Mouse (Mus musculus): ENCODE results near the gene Inafm1. TPM values are rescaled to one million over a fixed set of nuclear protein-coding genes. Genes with fewer than 3 reads are reported as not detected.

Gene Inafm1
- total and polyA plus RNA-seq, 2 experiments from 2014 or later, result 71.3 to 78.4 TPM

DNA sequence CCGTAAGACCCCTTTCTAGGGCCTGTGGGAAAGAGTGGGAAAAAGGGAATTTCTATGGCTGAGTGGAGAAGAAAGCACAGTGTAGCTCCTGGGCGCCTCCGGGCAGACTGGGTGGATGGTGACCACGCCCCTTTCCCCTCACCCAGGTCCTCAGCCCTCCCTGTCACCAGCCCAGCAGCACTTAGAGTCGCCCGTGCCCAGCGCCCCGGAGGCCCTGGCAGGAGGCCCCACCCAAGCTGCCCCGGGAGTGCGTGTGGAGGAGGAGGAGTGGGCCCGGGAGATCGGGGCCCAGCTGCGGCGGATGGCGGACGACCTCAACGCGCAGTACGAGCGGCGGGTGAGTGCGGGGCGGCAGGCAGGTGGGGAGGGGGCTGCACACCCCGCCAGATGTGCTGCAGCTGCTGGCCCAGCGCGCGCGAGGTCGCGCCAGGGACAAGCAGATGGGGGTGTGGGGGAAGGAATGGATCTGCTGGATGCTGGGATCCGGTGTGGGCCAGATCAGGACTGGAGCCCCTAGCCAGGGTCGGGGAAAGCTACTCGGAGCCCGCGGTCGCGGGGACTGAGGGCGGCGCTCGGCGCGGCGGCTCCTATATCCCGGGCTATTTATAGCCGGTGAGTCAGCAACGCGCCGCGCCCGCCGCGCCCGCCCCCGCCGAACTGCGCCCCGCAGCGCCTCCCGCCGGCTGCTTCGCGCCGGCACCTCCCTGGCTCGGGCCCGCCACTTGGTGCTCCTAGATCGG lies 40.2 kb upstream of the Inafm1 start:
- no peaks in the 10 kb centered on the region for H3K9me3 ChIP-seq (ENCODE audit: low read length)
- no peaks in the 10 kb centered on the region for H3K36me3 ChIP-seq (ENCODE audit: insufficient read depth, low read length)
- peak; percentile 86 for DNase-seq (ENCODE audit: low spot score)
- peak overlapping the region; percentile 77 for H3K9ac ChIP-seq (replicated peaks; ENCODE audit: low read length)
- WGBS, result 2% methylated on average over 47 of the region's 66 CpGs
- peak overlapping the region; percentile 92 for H3K4me2 ChIP-seq (ENCODE audit: low read depth, low read length)
- peaks cover 13% of the 10 kb centered on the region for H3K4me1 ChIP-seq (ENCODE audit: insufficient read depth, low read length)
- H3K27ac ChIP-seq, result peak overlapping the region; percentile 92
- H3K27me3 ChIP-seq (ENCODE audit: insufficient read depth, low read length), result no peaks in the 10 kb centered on the region
- no peak for TF ChIP-seq CTCF (IDR thresholded peaks at IDR 0.05; ENCODE audit: low read depth)
- peak overlapping the region; percentile 60 for H3K4me3 ChIP-seq (ENCODE audit: low read length)
- ATAC-seq, result peak; percentile 67

DNA sequence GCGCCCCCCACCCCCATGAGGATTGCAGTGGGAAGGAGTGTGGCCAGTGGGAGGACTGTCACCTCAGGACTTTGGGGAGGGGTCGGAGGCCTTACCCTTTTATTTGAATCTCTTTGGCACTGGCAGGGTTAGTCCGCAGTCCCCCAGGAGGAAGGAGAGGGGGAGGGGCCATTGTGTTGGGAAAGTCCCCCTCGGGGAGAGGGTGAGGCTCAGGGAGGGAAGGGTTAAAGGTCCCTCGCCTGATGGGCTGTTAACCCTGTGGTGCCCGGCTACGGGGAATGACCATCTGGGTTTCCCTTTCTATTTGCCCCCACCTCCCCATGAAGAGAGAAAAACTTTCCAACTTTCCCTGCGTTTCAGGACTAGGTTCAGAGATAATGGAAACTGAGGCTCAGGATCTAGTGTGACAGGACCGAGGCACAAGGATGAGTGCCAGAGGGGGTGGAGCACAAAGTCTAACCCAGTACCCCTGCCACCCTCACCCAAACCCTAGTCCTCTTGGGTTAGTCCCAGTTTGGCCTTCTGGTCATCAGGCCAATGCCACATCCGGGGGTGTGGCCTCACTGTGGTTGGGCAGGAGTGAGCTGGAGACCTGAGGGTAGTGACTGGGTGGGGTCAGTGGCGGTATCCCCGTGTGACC lies 39.4 kb upstream of the Inafm1 start:
- ATAC-seq (no peak), DNase-seq (ENCODE audit: low spot score) (peak; percentile 56)
- TF ChIP-seq CTCF (IDR thresholded peaks at IDR 0.05; ENCODE audit: low read depth), result no peak
- H3K4me1 ChIP-seq (ENCODE audit: insufficient read depth, low read length), result peaks cover 13% of the 10 kb centered on the region
- H3K9me3 ChIP-seq (ENCODE audit: low read length), result no peaks in the 10 kb centered on the region
- peak overlapping the region; percentile 92; the same call in 1 of the 2 replicates for H3K27ac ChIP-seq
- no peaks in the 10 kb centered on the region for H3K36me3 ChIP-seq (ENCODE audit: insufficient read depth, low read length)
- H3K4me3 ChIP-seq (ENCODE audit: low read length), result peak overlapping the region; percentile 60
- WGBS, result under 1% methylated on average over 11 of the region's 12 CpGs
- H3K9ac ChIP-seq (replicated peaks; ENCODE audit: low read length), result peak overlapping the region; percentile 77
- no peaks in the 10 kb centered on the region for H3K27me3 ChIP-seq (ENCODE audit: insufficient read depth, low read length)
- H3K4me2 ChIP-seq (ENCODE audit: low read depth, low read length), result peak overlapping the region; percentile 92

DNA sequence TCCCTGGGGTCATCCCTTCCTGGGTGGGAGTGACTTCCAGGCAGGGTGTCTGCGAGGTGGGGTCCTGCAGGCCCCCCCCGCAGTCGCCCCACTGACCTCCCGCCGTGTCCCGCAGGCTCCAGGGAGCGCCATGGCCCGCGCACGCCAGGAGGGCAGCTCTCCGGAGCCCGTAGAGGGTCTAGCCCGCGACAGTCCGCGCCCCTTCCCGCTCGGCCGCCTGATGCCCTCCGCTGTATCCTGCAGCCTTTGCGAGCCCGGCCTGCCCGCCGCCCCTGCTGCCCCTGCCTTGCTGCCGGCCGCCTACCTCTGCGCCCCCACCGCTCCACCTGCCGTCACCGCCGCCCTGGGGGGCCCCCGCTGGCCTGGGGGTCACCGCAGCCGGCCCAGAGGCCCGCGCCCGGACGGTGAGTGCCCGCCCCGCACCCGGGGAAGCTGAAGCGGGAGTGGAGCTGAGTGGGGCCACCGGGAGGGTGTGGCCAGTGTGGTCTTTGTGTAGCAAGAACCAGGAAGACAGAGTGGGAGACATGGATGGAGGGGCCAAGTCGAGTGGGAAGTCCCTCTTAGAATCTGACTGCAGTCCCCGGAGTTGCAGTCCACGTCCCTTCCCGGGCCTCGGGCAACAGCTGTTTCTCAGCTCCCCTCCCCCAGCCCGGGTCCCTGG lies 38.7 kb upstream of the Inafm1 start:
- no peaks in the 10 kb centered on the region for H3K9me3 ChIP-seq (ENCODE audit: low read length)
- no peaks in the 10 kb centered on the region for H3K27me3 ChIP-seq (ENCODE audit: insufficient read depth, low read length)
- peak overlapping the region; percentile 60 for H3K4me3 ChIP-seq (ENCODE audit: low read length)
- peaks cover 13% of the 10 kb centered on the region for H3K4me1 ChIP-seq (ENCODE audit: insufficient read depth, low read length)
- peak; percentile 23 for DNase-seq (ENCODE audit: low spot score)
- no peaks in the 10 kb centered on the region for H3K36me3 ChIP-seq (ENCODE audit: insufficient read depth, low read length)
- ATAC-seq, result no peak
- H3K9ac ChIP-seq (replicated peaks; ENCODE audit: low read length), result peak overlapping the region; percentile 62
- no peak for TF ChIP-seq CTCF (IDR thresholded peaks at IDR 0.05; ENCODE audit: low read depth)
- peak overlapping the region; percentile 92 for H3K4me2 ChIP-seq (ENCODE audit: low read depth, low read length)
- peak overlapping the region; percentile 92 for H3K27ac ChIP-seq
- WGBS, result 2% methylated on average over 34 of the region's 49 CpGs

DNA sequence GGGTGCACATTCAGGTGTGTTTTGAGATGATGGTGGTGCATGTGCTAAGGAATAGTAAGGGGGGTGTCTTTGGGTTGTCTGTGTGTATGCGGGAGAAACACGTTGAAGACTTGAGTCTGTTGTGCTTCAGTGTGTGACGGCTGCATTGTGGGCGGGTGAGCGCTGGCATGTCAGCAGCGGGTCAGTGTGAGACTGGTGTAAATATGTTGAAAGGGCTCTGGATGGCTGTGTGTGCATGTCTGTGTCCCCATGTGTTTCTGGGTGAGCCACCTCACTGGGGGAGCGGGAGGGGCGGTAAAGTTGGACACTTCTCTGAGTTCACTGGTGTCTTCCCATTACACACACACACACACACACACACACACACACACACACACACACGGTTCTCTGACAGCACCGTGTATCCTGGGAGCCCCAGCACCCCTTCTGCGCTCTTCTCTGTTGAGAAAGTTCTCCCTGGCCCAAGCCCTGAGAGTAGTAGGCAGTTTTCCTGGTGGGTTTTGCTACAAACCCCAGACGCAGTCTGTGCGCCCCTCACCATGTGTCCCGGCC lies 38.1 kb upstream of the Inafm1 start:
- peak overlapping the region; percentile 92 for H3K27ac ChIP-seq
- ATAC-seq (no peak; the same call in 1 of the 2 replicates), DNase-seq (ENCODE audit: low spot score) (peak; percentile 43)
- peak overlapping the region; percentile 62 for H3K9ac ChIP-seq (replicated peaks; ENCODE audit: low read length)
- WGBS, result under 1% methylated on average over 14 of the region's 14 CpGs
- H3K27me3 ChIP-seq (ENCODE audit: insufficient read depth, low read length), result no peaks in the 10 kb centered on the region
- H3K36me3 ChIP-seq (ENCODE audit: insufficient read depth, low read length), result no peaks in the 10 kb centered on the region
- TF ChIP-seq CTCF (IDR thresholded peaks at IDR 0.05; ENCODE audit: low read depth), result no peak
- H3K9me3 ChIP-seq (ENCODE audit: low read length), result no peaks in the 10 kb centered on the region
- H3K4me1 ChIP-seq (ENCODE audit: insufficient read depth, low read length), result peaks cover 13% of the 10 kb centered on the region
- peak overlapping the region; percentile 92 for H3K4me2 ChIP-seq (ENCODE audit: low read depth, low read length)
- H3K4me3 ChIP-seq (ENCODE audit: low read length), result peak overlapping the region; percentile 60

DNA sequence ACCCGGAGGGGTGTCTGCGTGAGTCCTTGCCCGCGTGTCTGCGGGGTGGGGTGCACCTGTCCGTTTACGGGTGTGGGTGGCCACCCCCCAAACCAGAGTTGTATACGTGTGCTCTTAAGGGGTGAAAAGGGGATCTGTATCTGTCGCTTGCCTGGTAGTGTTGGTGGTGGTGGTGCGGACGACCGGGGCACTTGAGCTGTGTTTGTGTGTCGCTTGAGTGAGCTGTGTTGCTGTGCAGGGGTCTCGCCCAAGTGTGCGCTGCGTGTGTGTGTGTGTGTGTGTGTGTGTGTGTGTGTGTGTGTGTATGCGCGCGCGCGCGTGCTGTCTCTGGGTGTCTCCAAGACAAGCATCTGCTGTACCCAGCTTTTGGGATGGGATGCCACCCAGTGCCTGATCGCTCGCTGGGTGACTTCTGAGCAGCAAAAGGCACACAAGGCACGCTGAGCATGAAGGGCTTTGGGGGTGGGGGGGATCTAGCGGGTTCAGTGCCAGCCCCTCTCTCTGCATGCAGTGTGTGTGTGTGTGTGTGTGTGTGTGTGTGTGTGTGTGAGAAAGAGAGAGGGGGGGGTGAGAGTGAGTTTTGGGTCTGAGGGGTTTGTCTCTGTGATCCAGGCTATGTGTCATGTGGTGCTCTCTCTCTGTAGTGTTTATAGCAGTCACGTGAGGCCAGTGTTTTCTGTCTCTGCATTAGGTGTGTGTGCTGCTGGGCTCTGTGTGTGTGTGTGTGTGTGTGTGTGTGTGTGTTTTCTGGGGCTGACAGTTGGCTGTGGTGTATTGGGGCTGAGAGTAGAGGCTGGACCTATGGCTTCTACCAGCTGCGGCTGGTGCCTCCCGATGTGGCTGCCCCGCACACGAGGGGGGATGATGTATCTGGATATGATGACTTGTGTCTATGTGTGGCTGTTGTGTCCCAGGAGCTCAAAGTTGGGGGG lies 37.4 kb upstream of the Inafm1 start:
- peak overlapping the region; percentile 57 for H3K9ac ChIP-seq (replicated peaks; ENCODE audit: low read length)
- ATAC-seq (peak; percentile 52), DNase-seq (ENCODE audit: low spot score) (peak; percentile 67)
- under 1% methylated on average over 30 of the region's 31 CpGs for WGBS
- H3K4me2 ChIP-seq (ENCODE audit: low read depth, low read length), result peak overlapping the region; percentile 92
- H3K4me1 ChIP-seq (ENCODE audit: insufficient read depth, low read length), result peaks cover 13% of the 10 kb centered on the region
- no peak for TF ChIP-seq CTCF (IDR thresholded peaks at IDR 0.05; ENCODE audit: low read depth)
- H3K9me3 ChIP-seq (ENCODE audit: low read length), result no peaks in the 10 kb centered on the region
- H3K4me3 ChIP-seq (ENCODE audit: low read length), result peak overlapping the region; percentile 60
- no peaks in the 10 kb centered on the region for H3K27me3 ChIP-seq (ENCODE audit: insufficient read depth, low read length)
- H3K36me3 ChIP-seq (ENCODE audit: insufficient read depth, low read length), result no peaks in the 10 kb centered on the region
- peak overlapping the region; percentile 59 for H3K27ac ChIP-seq
